Mouse (Mus musculus) liver, embryonic 14.5 days (tissue): Measurements from ENCODE around the gene Rhbg. TPM values are rescaled to one million over a fixed set of nuclear protein-coding genes. Genes with fewer than 3 reads are reported as not detected.
"Not testable (repeated sequence)": the region's sequence is repeated elsewhere in the genome, so short reads cannot be mapped to it uniquely, and the experiment has no call there.

Experiments used
- ATAC-seq: fragments of 200-750 bp; cut with Nextera tagmentation; 2 replicates; pipeline ENCODE4 v1.8.0; 2017; ENCODE audit warnings: moderate number of reproducible peaks, mild to moderate bottlenecking, moderate library complexity; ENCODE audit not compliant: insufficient read depth
- DNase-seq, 3 experiments: peaks; one replicate each; pipeline ENCODE4 v3.0.0-alpha.2; 2012 to 2013; ENCODE audit warnings: low read depth in 3 of 3, low spot score in 3 of 3
- H3K27ac ChIP-seq: fragments of 300-500 bp; sonication (generic); 2 replicates; pipeline ENCODE4 v1.5.1; 2014; ENCODE audit warnings: moderate library complexity, mild to moderate bottlenecking, control low read depth, inconsistent platforms
- H3K27me3 ChIP-seq: fragments of 300-500 bp; sonication (generic); 2 replicates; pipeline ENCODE4 v1.6.1; 2014; ENCODE audit warnings: mild to moderate bottlenecking, low read length, moderate library complexity; ENCODE audit not compliant: control insufficient read depth, insufficient read depth
- H3K36me3 ChIP-seq: fragments of 300-500 bp; sonication (generic); replicated peaks from 2 replicates; pipeline ENCODE4 v1.6.1; 2014; ENCODE audit warnings: low read depth; ENCODE audit not compliant: control insufficient read depth, insufficient read depth
- H3K4me1 ChIP-seq, 2 experiments: fragments of 200-500 bp in 1 of 2; fragments of 300-500 bp in 1 of 2; sonication (generic) in 1 of 2; replicated peaks; 2 replicates each; pipeline ENCODE4 v1.6.1; 2012 to 2014; ENCODE audit warnings: antibody characterized with exemption in 1 of 2, inconsistent platforms in 1 of 2, low read length in 1 of 2; ENCODE audit not compliant: control insufficient read depth in 2 of 2, insufficient read depth in 2 of 2
- H3K4me2 ChIP-seq: fragments of 300-500 bp; sonication (generic); 2 replicates; pipeline ENCODE4 v1.6.1; 2014; ENCODE audit warnings: low read depth, mild to moderate bottlenecking, control low read depth, moderate library complexity
- H3K4me3 ChIP-seq, 2 experiments: fragments of 200-500 bp in 1 of 2; fragments of 300-500 bp in 1 of 2; sonication (generic) in 1 of 2; 2 replicates each; pipeline ENCODE4 v1.5.1; 2012 to 2014; ENCODE audit warnings: low read depth in 2 of 2, low read length in 2 of 2, mild to moderate bottlenecking in 2 of 2, control low read depth in 1 of 2, inconsistent platforms in 1 of 2, moderate library complexity in 1 of 2; ENCODE audit not compliant: insufficient read depth in 1 of 2
- H3K9ac ChIP-seq: fragments of 300-500 bp; sonication (generic); replicated peaks from 2 replicates; pipeline ENCODE4 v1.6.1; 2014; ENCODE audit warnings: mild to moderate bottlenecking, control low read depth, moderate library complexity
- H3K9me3 ChIP-seq: fragments of 300-500 bp; sonication (generic); 2 replicates; pipeline ENCODE4 v1.6.1; 2016; ENCODE audit warnings: low read length, mixed read lengths; ENCODE audit not compliant: control insufficient read depth
- CTCF ChIP-seq: IDR thresholded peaks from 2 replicates; pipeline ENCODE4 v1.5.1; 2016; ENCODE audit warnings: antibody characterized with exemption, low read depth, control low read depth
- EP300 ChIP-seq: IDR thresholded peaks from 2 replicates; pipeline ENCODE4 v1.6.1; 2016; ENCODE audit warnings: antibody characterized with exemption, low read depth
- WGBS: fragments of 180-500 bp; shearing (Covaris S2); extraction: QIAGEN DNeasy Blood & Tissue Kit; methylation state at CpG from one replicate; pipeline ENCODE4 v1.1.7; 2014; ENCODE audit not compliant: insufficient replicate concordance; 5-methylcytosine and 5-hydroxymethylcytosine counted together
- polyA plus RNA-seq, 2 experiments: library from polyadenylated mRNA; depleted of rRNA in 1 of 2; stranded (reverse) in 1 of 2; unstranded in 1 of 2; fragments of >200 nt; fragmentation: Nextera tagmentation in 1 of 2; extraction: Ambion mirVana in 1 of 2; gene quantifications; 2 replicates each; pipeline versions ENCODE4 v1.2.1 to v1.2.3; 2012 to 2014

Gene Rhbg
- polyA plus RNA-seq, 2 experiments, result 5.6 to 7.6 TPM

DNA sequence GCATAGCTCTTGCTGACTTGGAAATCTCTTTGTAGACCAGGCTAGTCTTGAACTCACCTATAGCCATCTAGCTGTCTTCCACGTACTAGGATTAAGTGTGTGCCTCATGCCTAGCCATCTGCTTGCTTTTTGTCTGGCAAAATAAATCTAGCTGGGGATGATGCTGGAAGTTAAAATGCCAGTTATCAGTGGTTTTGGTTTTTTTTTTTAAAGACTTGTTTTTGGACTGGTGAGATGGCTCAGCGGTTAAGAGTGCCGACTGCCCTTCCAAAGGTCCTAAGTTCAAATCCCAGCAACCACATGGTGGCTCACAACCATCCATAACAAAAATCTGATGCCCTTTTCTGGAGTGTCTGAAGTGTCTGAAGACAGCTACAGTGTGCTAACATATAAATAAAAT is 17.4 kb upstream of the Rhbg start:
- Histone ChIP-seq H3K4me2 (no peak overlapping the region), H3K9ac (no peak overlapping the region), H3K4me3 (no peak overlapping the region), H3K9me3 (no peaks in the 10 kb centered on the region), H3K36me3 (no peaks in the 10 kb centered on the region), H3K27me3 (no peaks in the 10 kb centered on the region), H3K27ac (no peak overlapping the region), H3K4me1 (no peaks in the 10 kb centered on the region)
- TF ChIP-seq CTCF (no peak), EP300 (no peak)
- DNase-seq (no peak), ATAC-seq (no peak)
- 68% methylated on average over 3 of the region's 3 CpGs for WGBS

GRCm38 (mm10) chr3:88271298-88271697 is 16.8 kb upstream of the Rhbg start:
- 43% methylated on average over 2 of the region's 2 CpGs for WGBS
- H3K27ac ChIP-seq, H3K4me2 ChIP-seq, ATAC-seq, H3K4me1 ChIP-seq, DNase-seq, H3K27me3 ChIP-seq, H3K4me3 ChIP-seq, H3K36me3 ChIP-seq, H3K9me3 ChIP-seq, H3K9ac ChIP-seq: not testable (repeated sequence)

DNA sequence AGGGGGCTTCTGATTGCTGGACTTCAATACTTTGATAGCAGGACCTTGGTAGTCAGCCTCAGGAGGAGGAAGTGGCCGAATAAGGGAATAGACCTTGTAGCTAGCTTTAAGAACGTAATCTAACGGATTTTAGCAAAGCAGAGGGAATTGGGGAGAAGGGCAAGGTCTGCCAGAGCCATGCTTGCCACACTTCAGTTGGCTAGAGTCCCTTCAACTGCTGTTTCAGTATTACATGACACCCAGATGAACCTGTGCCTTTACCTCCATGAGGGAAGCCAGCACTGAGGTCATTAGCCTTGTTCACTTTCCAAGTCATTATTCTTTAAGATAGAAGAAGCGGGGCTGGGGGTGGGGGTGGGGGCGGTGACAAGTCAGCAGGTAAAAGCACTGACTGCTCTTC is 14.5 kb upstream of the Rhbg start:
- no peak overlapping the region for H3K9ac ChIP-seq
- no peaks in the 10 kb centered on the region for H3K27me3 ChIP-seq
- 62% methylated on average over 5 of the region's 5 CpGs for WGBS
- DNase-seq (no peak), ATAC-seq (no peak)
- H3K36me3 ChIP-seq, result no peaks in the 10 kb centered on the region
- H3K4me1 ChIP-seq, result no peaks in the 10 kb centered on the region
- H3K27ac ChIP-seq, result no peak overlapping the region
- no peak overlapping the region for H3K4me3 ChIP-seq
- no peaks in the 10 kb centered on the region for H3K9me3 ChIP-seq
- H3K4me2 ChIP-seq, result no peak overlapping the region
- TF ChIP-seq EP300, result no peak
- no peak for TF ChIP-seq CTCF

DNA sequence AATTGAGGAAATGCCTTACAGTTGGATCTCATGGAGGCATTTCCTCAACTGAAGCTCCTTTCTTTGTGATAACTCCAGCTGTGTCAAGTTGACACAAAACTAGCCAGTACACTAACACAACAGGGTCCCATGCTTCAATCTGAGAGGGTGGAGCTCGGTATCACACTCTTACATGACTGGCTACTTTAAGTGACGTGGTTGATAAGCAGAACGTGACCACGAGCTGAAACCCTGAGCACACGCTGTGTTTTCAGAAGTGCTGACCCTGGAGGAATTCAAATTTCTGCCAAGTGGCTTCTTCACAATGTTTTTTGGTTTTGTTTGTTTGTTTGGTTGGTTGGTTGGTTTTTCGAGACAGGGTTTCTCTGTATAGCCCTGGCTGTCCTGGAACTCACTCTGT is 13.5 kb upstream of the Rhbg start:
- not testable (repeated sequence) for H3K36me3 ChIP-seq, H3K4me2 ChIP-seq, DNase-seq, H3K4me3 ChIP-seq, H3K27me3 ChIP-seq, H3K4me1 ChIP-seq, H3K9me3 ChIP-seq, H3K9ac ChIP-seq, H3K27ac ChIP-seq, ATAC-seq
- 35% methylated on average over 6 of the region's 6 CpGs for WGBS

DNA sequence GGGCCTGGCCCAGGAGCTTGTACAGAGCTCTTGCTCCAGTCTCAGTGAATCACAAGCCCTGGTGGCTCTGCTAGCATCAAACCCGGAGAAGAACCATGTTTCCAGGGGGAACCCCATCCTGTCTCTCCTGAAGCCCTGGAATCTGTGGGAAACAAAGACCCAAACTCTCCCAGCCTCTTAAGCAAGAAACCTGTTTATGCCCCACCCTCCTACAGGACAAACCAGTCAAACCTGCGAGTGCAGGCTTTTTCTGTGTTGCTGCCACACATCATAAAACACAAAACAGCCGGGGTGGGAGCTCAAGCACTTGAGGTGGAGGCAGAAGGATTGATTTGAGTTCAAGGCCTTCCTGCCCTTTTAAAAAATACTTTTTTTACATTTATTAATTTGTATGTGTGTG is 7.8 kb upstream of the Rhbg start:
- 39% methylated on average over 3 of the region's 3 CpGs for WGBS

DNA sequence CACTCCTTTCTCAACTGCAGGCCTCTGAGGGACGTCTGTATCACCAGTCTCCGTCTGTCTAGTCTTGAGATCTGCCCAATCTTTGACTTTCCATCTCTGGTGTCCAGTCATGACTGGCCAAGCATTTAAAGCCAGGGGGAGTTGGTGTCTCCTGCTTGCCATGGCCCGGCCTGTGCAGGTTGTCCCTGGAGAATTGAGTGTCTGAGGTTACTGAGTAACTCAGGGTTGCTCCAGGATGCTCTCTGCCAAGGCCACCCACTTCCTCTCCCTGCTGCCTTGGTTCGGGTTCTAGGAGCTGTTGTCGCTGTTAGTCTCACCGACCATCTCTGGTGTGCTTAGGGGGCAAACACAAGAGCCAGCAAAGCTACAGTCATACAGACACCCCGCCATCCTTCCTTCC is 1.9 kb upstream of the Rhbg start:
- Histone ChIP-seq H3K4me1 (peaks cover 0 to 11% of the 10 kb centered on the region in 2 experiments; a peak in 1 of 4 replicates), H3K9me3 (no peaks in the 10 kb centered on the region), H3K4me2 (no peak overlapping the region), H3K27ac (no peak overlapping the region), H3K36me3 (no peaks in the 10 kb centered on the region), H3K9ac (no peak overlapping the region), H3K27me3 (peaks cover 25% of the 10 kb centered on the region), H3K4me3 (no peak overlapping the region)
- TF ChIP-seq CTCF, result no peak
- no peak for TF ChIP-seq EP300
- WGBS, result 37% methylated on average over 7 of the region's 7 CpGs
- DNase-seq, result no peak
- ATAC-seq, result no peak

More for the DNA sequence above, 7.8 kb upstream of the Rhbg start:
- TF ChIP-seq CTCF (no peak), EP300 (no peak)
- no peak overlapping the region for H3K4me3 ChIP-seq
- ATAC-seq (no peak), DNase-seq (no peak)
- no peaks in the 10 kb centered on the region for H3K9me3 ChIP-seq
- peaks cover 0 to 4% of the 10 kb centered on the region in 2 experiments; a peak in 1 of 4 replicates for H3K4me1 ChIP-seq
- H3K36me3 ChIP-seq, result no peaks in the 10 kb centered on the region
- H3K27me3 ChIP-seq, result no peaks in the 10 kb centered on the region
- no peak overlapping the region for H3K4me2 ChIP-seq
- no peak overlapping the region for H3K27ac ChIP-seq
- H3K9ac ChIP-seq, result no peak overlapping the region
